Mouse (Mus musculus) lung, adult 2 months (tissue): ENCODE measurements around the gene Ilvbl.
A peak's percentile ranks its signal among the peaks of the same experiment; 100 is the strongest.

ENCODE experiments used
- CTCF ChIP-seq: fragments of 200-500 bp; IDR thresholded peaks from 2 replicates; pipeline ENCODE4 v1.5.1; 2011; ENCODE audit warnings: mild to moderate bottlenecking, low read length, control low read depth; ENCODE audit not compliant: insufficient read depth
- POLR2A ChIP-seq: fragments of 200-500 bp; IDR thresholded peaks from 2 replicates; pipeline ENCODE4 v1.6.1; 2011; ENCODE audit warnings: low read depth, mild to moderate bottlenecking, control low read depth, low read length, borderline replicate concordance; ENCODE audit errors: extremely low read depth

GRCm38 (mm10) chr10:78591406-78592328 is 17.5 kb downstream of the Ilvbl start, which contains the start of gene Syde1:
- TF ChIP-seq POLR2A (peak; percentile 66; the same call in 1 of the 2 replicates), CTCF (no peak)
